Mouse (Mus musculus) adrenal gland (tissue): Measurements from ENCODE around the gene Teddm2.

Source experiments
- intact Hi-C: fragments of 180-260 bp; cut with DNase I; formaldehyde crosslinking; loops from one replicate; pipeline ENCODE4 v1.15.1; 2025
- long read RNA-seq, 2 experiments: library from polyadenylated mRNA; unstranded; transcript quantifications; one replicate each; pipeline ENCODE4 v2.0.0; 2020; ENCODE audit warnings: borderline replicate concordance in 1 of 2; ENCODE audit not compliant: insufficient replicate concordance in 1 of 2

The Teddm2 gene
- long read RNA-seq, experiment 1, result 0 reads
- long read RNA-seq, experiment 2, result 0 reads

DNA sequence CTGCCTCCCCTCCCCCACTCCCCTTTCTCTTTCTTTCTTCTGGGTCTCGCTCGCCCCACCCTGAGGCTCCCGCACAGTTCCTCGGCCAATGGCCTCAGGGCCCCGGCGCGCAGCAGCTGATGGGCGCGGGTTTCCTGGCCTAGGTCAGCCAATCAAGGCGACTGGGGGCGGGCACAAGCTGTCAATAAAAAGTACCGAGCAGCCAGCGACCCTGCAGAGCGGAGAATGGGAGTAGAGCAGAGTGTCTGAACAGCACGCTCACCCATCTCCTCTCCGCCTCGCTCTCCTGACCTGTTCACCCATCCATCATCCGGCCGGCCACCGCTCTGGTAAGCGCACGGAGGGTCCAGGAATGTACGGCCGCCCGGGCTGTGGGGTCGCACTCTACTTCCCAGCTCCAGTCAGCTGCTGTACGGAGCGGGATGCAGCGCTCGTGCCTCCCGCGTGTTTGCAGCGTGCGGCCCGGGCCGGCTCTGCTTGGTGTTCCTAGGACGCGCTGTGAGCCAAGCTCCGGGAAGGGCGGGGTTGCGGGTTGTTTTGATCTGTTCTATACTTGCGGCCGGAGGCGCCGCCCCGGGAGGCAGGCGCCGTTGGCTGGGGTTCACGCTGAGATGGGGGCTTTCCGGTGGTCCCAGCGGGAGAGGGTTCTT is at the start of gene Teddm2, which contains the start of gene Glul:
TSS of gene Teddm2 (minus strand) at position 498 of the 650 bp plus-strand sequence.
TSS of gene Glul (plus strand) at position 214 of the 650 bp plus-strand sequence.
- intact Hi-C loops, result loop anchor here (2.0 kb wide), 1 partner anchor 133 kb away; no protein-coding TSS in a partner anchor

DNA sequence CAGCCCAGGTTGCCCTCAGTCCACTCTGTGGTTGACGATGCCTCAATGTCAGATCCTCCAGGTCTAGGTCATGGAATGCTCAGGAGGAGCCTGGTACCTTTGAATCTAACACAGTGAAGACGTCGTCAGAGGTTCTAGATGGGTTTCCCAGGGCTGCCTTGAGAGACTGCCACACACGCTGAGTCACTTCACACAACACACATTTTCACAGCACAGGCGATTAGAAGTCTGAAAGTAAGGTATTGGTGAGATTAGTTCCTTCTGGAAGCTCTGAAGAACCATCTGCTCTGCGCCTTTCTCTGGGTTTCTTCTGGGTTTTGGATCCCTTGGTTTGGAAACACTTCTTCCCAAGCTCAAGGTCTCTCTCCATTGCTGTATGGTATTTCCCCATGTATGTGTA is 47.8 kb upstream of the Teddm2 start:
- intact Hi-C loops, result no loop called here

DNA sequence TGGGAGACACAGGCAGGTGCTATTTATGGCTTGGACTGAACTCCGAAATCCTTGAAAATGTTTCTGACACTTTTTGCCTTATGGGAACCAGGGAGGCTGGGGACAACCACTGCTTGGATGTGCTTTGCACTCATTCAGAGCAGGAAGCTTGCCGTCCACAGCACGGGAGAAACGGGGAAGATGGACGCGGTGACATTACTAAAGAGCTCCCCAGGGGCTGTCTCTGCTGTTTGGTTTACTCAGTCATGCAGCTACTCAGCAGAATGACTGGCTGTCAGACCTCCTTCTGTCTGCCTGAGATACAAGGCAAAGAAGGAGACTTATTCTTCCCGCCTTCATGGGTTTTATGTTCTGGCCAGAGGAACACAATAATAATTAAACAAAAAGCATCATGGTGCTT is 46.9 kb upstream of the Teddm2 start:
- intact Hi-C loops, result no loop called here

DNA sequence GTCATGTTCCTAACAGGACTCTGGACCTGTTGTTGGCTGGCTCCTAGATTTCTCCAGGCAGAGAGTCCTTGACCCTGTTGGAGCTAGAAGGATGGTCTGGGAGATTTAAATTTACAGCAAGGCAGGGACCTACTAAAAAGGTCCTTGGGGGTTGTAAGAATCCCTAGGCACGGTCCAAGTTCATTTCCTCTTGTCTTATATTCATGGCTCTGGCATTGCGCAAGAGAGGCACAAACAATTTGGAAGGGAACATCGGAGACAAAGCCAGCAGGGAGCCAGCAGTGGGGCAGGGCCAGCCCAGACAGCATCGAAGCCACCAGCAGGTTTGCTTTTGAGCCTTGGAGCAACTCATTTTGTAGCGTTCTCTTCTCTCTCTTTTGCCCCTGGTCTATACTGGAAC is 45.2 kb upstream of the Teddm2 start:
- intact Hi-C loops, result no loop called here

DNA sequence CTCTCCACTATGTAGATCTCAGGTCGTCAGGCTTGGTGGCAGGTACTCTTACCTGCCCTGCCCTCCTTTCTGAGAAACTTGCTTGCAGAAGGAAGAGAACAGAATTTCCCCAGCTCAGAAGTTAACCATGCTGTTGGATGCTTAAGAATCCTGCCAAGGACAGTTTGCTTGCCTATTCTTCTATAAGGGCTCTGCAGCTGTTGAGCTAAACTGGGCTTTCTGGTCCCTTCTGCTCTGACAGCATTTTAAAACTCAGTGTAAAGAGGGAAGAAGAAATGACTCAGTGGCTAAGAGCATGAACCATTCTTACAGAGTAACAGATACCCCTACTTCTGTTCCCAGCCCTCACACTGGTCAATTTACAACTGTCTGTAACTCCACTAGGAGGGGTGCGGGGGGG is 41.0 kb upstream of the Teddm2 start:
- intact Hi-C loops, result no loop called here

DNA sequence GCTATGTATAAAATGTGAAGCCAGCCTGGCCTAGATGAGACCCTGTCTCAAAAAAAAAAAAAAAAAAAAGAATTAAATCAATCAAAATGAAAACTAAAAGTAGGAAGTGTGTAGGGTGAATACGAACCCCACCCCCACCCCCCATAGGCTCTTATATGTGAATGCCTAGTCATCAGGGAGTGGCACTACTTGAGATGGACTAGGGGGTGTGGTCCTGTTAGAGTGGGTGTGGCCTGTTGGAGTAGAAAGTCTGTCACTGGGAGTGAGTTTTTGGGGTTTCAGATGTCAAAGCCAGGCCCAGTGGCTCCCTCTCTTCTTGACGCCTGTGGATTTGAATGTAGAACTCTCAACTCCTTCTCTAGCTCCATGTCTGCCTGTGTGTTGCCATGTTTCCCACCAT is 37.0 kb upstream of the Teddm2 start:
- intact Hi-C loops, result no loop called here

DNA sequence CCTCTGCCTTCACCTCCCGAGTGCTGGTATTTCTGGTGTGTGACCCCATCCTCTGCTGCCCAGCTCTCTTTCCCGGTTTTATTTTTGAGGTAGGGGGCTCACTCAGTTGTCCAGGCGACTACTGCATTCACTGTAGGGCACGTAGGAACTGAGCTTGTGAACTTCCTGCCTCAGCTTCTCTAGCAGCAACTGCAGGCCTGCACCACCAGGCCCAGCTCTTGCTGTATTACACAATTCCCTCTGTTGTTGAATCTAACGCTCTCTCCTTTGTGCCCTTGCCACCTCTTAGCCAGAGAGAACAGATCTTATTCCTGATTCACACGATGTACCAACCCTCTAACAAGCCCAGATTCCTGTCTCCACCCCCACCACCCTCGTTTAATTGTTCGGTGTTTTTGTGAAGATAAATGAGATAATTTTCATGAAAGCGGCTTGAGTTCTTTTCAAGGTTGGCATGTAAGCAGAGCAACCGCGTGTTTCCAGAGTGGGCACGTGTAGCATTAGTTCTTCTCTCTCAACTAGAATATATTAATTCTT is 35.9 kb upstream of the Teddm2 start:
- intact Hi-C loops, result no loop called here

DNA sequence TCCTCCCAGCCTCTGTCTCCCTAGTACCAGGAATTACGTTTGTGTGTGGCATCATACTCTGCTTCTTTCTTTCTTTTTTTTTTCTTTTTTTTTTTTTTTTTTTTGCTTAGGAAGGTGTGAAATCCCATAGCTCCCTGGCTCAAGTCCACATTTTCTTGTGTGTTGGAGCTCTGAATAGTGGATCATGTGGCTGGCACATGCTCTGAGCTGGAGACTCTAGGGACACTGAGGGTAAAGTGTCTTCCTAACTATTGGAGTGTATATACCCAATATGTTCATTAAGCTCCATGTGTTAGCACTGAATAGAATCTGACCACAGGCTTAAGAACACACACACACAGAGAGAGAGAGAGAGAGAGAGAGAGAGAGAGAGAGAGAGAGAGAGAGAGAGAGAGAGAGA is 33.7 kb upstream of the Teddm2 start:
- intact Hi-C loops, result no loop called here

DNA sequence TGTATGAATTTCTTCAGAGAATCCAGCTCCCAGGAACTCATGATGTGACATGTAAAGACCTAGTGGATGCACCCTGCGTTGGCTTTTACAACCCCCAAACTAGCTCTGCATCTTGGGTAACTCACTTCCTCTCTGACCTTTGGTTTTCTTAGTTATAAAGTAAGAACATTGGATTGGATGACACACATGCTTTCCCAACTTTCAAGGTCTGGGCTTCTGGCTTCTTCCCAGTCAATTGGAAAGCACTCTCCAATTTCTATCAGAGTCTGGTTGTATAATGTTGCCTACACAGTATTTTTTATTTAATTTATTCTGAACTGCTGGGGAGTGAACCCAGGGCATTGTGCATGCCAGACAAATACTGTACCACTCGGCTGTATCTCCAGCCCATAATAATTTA is 30.4 kb upstream of the Teddm2 start:
- intact Hi-C loops, result no loop called here

DNA sequence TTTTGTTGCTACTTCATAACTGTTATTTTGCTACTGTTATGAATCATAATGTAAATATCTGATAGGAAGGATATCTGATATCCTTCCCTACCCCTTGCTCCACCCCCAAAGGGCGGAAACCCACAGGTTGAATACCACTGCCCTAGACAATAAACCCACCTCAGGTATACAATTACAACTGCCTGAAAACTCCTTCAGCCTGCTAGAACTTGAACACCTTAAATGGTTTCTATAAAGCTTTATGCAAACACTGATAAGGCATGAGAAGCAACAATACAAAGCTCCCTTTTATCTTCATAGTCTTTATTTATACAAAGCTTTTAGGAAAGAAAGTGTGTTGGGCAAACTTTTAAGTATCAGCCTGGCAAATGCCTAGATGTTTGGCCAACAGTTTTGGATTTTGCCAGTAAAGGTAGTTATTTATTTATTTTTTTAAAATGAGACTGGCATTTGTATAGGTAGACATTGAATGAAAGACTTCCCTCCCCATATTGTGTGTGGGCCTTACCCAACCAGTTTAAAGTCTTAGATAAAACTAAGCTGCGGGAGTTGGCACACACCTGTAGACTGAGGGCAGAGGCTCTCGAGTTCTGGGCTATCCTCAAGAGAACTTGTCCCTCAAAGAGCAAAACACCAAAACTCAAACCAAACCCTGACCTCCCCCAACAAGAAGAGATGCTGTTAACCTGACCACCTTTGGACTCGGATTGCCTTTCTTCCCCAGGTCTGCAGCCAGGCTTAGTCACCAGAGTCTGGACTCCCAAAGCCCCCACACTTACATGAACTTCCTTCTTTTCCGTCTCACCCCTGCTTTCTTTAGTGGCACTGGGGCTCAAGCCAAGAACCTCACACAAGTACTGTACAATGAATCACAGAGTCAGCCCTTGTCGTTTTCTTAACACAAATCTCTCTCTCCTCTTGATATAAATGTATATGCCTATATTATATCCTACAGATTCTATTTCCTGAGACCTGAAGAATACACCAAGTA is 24.7 kb upstream of the Teddm2 start:
- intact Hi-C loops, result no loop called here

DNA sequence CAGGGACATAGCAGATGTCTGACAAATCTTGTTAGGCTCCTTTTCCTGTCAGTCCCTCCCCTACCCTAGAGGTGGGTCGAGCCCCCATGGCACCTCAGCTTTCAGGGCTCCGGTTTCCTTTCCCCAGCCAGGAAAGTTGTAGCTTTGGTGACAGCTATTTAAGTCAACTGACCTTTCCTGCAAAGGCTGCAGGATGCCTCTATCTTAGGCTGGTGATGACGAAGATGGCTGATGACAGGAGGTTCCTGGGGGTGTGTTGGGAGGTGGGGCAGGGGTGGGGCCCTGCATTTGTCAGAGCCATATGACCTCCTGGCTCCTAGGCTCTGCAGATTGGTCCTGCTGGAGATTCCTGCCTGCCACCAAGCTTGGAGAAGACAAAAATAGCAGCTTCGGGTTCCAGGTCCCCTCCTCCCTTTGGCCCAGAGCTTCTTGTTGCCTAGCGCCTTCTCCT is 22.6 kb upstream of the Teddm2 start:
- intact Hi-C loops, result no loop called here

DNA sequence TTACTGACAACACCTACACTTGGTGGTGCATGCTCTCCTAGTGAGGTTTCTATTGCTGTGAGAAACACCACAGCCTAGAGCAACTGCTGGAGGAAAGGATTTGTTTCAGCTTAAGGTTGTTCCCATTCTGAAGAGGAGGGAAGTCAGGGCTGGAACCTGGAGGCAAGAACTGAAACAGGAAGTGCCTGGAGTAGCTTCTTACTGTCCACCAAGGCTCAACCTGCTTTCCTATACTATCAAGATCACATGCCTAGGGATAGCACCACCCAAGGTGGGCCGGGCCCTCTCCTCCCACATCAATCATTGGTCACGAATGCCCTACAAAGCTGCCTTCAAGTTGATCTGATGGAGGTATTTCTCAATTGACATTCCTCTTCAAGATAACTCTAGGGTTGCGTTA is 21.6 kb upstream of the Teddm2 start:
- intact Hi-C loops, result no loop called here

DNA sequence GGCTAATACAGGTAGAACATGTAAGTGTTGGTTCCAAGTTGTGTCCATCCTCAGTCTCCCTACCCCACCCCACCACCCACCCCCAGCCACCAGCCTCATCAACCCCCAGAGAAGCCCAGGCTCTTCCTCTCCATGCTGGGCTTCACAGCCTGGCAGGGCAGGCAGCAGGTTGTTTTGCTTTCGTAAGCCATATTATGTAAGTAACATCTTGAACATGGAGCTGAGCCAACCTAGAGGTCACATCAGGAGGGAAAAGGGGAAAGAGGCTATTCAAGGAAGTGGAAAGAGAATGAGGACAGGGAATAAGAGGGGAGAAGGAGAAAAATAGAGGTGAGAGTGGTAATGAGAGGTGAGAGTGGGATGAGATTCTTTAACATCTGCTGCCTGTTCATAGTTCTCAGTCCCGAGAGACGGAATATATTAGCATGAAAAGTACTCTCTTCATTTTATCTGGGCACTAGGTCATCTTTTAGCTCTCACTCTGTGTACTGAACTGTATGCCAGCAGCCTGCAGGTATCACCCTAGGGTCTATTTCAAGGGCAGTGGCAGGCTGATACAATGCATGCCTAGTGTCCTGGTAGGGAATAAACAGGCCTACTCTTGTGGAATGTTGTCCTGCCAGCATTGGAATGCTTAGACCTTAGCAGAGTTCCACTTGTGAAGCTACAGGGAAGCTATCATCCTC is 18.6 kb upstream of the Teddm2 start:
- intact Hi-C loops, result no loop called here

DNA sequence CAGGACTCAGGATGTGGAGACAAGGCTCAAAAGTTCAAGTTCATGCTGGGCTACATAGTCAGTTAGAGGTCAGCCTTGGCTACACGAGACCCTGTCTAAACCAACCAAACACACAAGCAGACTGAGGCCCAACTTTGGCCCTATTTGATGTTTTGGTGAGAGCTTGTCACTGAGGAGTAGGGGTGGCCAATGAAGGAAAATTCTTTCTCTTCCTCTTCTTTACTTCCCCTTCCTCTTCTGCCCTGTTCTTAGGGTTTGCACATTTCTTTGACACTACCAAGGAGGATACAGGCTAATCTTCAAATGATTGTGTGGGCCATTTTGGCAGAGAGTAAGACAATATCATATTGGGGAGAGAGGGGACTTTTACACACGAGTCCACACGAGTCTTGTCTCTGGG is 13.8 kb upstream of the Teddm2 start:
- intact Hi-C loops, result no loop called here

DNA sequence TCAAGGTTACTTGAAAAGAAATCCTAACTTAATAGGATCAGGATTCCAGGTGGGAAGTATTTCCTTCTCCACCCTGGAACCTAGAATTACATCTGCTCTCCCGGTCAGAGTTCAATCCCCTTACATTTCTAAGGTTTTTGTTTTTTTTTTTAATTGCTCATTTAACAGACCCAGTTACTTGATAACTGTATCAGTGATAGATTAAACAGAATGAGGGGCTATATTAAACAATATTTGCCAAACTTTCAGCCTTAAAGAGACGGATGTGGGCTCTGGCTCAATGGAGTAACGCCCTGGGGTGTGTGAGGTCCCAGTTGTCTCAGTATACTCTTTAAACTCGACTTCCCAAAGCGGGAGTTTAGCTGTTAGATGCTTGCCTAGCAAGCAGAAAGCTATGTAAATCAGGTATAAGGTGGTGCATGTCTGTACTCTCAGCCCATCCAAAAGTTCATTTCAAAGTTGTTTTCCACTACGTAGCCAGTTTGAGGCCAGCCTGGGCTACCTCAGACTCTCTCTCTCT is 11.3 kb upstream of the Teddm2 start:
- intact Hi-C loops, result no loop called here

DNA sequence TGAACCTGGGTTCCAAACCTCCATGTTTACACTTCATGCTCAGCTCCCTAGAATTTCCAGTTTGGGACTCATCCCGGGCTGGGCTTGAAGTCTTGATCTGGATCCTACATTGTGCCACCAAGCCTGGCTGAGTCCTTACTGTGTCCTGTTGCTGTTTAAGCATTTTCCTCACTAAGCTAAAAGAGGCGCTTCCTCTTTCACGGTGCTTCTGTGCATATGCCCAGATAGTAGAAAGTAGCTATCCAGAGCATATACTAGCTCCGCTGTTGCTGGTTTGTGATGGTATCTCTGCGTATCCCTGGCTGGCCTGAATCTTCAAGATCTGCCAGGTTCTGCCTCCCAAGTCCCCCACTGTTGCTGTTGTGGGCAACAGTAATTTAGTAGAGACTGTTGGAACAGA is 10.4 kb upstream of the Teddm2 start:
- intact Hi-C loops, result no loop called here

DNA sequence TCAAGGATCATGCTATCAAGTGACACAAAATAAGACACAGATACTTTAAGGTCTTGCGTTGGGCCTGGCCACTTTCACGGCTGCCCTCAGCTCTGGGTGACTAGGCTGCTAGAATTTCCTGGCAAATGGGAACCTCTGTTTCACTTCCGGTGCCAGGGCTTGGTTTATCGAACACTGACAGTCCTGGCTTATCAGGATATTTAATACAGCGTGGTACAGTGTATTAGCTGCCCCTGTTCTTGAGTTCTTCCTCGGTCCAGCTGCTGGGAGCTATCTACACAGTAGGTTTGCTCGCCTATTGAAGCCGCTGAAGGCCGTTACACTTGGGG is 9.9 kb upstream of the Teddm2 start:
- intact Hi-C loops, result no loop called here

DNA sequence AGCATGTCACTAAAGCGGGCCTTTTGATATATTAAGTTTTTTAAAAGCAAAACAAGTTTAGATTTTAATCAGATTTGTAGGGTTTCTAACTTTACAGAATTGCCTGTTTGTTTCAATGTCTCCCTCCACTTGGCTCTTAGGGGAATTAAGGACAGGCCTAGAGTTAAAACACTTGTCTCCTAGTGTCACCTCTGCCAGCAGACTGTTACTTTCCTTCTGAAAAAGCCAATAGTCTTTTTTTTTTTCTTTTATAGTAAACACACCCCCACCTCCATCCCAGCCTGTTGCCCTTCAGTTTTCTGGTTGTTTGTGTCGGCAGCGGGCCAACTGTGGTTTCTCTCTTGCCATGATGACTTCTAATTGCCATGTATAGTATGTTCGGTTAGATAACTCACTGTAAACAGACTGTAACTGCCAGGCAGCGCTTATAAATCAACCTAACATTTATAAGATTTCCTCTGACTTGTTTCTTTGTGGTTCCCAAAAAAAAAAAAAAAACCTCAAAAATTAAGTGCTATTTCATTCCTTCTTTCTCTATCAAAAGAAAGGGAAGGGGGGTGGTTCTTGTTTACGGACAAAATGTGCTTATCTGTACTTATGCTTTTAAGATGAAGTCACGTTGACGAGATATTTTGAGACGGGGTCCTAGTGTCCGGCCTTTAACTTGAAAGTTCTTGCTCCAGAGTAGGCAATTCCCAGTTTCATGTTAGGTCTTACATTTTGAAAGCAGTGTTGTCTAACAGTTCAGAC is 9.4 kb upstream of the Teddm2 start:
- intact Hi-C loops, result no loop called here

DNA sequence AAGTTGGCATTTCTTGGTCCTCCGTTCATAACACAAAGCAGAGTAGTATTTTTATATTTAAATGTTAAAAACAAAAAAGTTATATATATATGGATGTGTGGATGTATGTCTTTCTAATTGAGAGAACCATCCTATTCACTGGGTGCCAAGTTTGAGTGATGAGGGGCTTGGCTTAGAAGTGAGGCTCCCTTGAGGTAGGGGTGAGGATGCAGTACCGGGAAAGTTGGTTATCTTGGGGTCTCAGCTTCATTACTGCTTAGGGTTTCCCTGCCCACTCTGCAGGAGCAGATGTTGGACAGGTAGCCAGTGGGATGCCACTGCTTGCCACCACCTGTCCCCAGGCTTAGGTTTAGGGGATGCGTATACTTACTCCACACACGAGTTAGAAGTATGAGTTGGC is 8.7 kb upstream of the Teddm2 start:
- intact Hi-C loops, result no loop called here

DNA sequence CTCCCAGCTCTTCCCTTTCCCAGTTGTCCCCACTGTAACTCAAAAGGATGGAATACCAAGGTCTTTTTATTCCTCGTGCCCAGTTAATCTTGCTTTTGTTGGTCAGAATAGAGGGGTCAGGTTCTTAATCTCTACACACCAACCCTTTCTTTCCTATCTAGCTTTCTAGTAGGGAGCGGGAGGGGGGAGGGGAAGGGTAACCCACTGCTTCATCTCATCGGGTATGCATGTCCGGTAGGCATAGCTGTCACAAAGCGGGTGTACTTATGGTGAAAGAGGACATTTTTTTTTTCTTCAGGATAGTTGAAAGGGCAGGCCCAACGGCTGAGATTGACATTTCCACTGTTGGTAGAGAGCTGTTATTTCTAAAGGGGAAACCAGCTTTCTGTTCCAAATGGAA is 8.2 kb upstream of the Teddm2 start:
- intact Hi-C loops, result no loop called here

DNA sequence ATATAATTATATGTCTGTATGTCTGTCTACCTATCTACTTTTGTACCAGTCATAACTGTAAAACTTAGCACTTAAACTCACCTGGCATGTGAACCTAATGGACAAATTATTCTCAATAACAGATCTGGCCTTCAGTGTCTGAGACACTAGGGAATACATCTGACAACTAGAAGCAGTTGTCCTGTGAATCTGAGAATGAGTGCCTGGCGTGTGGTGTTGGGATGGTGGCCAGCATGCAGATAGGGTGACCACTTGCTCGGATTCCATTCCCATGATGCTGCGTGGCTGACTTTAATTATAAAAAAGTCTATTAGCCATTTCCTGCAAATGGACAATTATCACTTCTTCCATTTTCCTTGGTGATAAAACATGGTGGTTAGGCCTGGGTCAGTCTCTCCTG is 5.9 kb upstream of the Teddm2 start:
- intact Hi-C loops, result no loop called here
